Mouse (Mus musculus): ENCODE results near the gene A730015C16Rik. TPM values are rescaled to one million over a fixed set of nuclear protein-coding genes. Genes with fewer than 3 reads are reported as not detected.

Gene A730015C16Rik
- not detected in 2 replicates for polyA plus RNA-seq (2012; ENCODE audit: low replicate concordance)

DNA sequence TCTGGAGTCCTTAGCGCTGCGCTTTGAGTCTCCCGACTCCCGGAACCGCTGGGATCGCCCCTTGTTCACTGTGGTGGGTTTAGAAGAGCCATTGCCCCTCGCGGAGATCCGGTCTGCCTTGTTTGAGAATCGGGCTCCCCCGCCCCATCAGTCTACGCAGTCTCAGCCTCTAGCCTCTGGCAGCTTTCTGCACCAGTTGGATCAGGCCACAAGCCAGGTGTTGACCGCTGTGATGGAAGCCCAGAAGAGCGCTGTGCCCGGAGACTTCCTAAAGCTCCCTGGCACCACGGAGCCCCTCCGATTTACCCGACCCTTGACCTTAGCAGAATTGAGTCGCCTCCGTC lies at the start of gene A730015C16Rik:
Gene A730015C16Rik, minus strand, starts transcription at position 115 of the 344 bp plus-strand sequence.

DNA sequence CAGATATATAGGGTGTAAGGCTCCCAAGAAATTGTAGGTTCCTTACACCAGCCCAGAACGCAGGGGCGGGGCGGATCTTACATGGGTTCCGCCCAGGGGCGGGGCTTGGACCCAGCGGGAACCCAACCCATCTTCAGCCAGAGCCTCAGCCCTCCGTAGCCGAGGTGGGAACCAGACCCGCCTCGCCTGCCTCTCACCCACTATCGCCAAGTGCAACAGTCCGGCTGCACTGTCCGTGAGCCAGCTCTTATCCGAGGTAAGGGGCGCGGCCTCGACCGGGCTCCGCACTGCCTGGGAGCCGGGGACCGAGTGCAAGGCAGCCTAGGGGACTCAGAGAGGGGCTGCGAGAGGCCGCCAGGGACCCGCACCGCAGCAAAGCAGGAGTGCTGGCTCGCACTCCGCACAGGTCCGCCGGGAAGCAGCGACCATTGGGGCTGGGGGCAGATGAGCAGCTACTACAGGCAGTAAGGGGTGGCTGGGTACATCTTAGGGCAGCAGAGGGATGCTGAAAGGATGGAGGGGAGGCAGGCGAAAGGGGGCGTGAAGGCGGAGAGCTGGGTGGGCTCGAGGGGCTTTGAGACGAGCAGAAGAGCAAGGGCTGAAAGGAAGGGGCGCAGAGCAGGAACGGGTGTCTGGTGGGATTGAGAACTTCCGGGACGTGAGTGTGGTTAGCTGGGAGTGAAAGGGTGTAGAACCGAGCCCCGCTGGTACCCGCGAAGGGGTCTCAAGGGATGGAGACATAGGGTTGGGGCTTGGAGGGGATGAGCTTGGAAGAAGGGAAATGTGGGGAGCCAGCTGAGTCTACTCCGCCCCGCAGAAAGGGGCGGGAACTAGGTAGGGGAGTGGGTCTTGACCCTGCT lies 30.8 kb upstream of the A730015C16Rik start, which contains the start of gene Rab3b:
Gene Rab3b, plus strand, starts transcription at position 101 of the 860 bp plus-strand sequence.

DNA sequence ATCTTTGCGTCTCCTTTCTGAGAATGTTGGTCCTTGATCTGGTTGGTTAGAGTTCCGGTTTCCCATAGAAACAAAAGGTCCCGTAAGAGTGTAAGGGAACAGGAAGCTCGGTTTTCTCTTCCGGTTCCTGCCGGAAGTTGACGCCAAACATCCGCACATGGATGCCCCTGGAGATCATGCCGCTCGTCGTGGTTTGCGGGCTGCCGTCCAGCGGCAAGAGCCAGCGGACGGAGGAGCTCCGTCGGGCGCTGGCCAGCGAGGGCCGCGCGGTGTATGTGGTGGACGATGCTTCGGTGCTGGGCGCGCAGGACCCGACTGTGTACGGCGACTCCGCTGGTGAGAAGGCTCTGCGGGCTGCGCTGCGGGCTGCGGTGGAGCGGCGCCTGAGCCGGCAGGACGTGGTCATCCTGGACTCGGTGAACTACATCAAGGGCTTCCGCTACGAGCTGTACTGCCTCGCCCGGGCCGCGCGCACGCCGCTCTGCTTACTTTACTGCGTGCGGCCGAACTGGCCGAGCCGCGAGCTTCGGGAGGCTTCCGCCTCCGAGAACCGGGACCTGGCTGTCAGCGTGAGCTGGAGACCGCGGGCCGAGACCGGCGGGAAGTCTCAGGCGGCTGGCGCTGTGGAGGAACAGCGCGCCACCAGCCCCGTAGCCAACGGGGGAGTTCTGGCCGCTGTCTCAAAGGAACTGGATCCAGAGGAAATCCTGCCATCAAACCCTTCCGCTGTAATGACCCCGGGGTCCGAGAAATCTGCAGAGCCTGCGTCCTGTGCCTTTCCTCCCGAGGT lies 509 bp downstream of the A730015C16Rik start, which contains the start of gene Kti12:
Gene Kti12, plus strand, starts transcription at position 71 of the 790 bp plus-strand sequence.

DNA sequence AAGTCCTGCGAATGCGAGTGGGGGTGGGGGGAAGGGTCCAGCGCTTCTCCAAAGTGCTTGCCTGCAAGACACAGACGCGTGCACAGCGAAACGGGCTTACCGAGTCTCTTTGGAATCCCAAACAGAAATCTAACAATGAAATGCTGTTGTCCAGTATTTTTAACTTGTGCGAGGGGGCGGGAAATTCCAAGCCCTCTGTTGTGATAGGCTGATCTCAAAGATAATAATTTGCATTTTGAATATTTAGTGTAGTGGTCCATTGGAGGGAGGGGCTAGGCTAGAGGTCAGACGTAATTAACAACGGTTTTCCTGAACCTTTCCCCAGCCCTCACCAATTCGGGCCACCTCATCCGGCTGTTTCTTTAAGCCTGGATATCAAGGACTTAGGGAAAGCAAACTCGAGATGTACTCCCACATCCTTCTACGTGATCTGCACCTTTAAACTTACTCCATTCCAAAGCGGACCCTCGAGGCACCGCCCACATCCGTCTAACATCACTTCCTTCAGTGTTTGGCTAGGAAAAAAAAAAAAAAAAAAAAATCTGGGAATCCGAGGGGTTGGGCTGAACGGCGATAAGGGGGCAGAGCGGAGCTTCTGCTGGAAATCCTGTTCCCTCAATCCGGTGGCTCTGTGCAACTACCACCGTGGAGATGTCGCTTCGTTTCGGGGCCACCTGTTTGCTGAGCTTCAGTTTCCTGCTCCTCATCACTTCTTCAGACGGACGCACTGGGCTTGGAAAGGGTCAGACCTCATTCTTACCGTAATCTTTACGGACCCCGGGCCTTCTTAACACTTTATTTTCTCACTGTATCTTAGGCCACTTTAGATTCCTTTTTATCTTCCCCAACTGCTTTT lies 14.1 kb downstream of the A730015C16Rik start, which contains the start of gene Txndc12:
Gene Txndc12, plus strand, starts transcription at position 487 of the 856 bp plus-strand sequence.

GRCm38 (mm10) chr4:108832916-108833827 lies 15.2 kb downstream of the A730015C16Rik start, which contains the start of gene Btf3l4:
Gene Btf3l4, minus strand, starts transcription at chr4:108833614.

Other genes with a start within 250 kb of the A730015C16Rik start
- 45.8 and 47.7 TPM in 2 replicates for gene Cc2d1b, start 228.7 kb downstream of the A730015C16Rik start, polyA plus RNA-seq (2012; ENCODE audit: low replicate concordance)
- gene 3110021N24Rik, start 129.0 kb downstream of the A730015C16Rik start, polyA plus RNA-seq (2012; ENCODE audit: low replicate concordance), result not detected in 2 replicates
- 0.11 and 0.33 TPM in 2 replicates for gene Zfyve9, start 67.8 kb downstream of the A730015C16Rik start, polyA plus RNA-seq (2012; ENCODE audit: low replicate concordance)
- 13.3 and 18.4 TPM in 2 replicates for gene Btf3l4, start 15.0 kb downstream of the A730015C16Rik start, polyA plus RNA-seq (2012; ENCODE audit: low replicate concordance)
- gene Txndc12, start 14.0 kb downstream of the A730015C16Rik start, polyA plus RNA-seq (2012; ENCODE audit: low replicate concordance), result 2.6 and 3.2 TPM in 2 replicates
- 90.6 and 164 TPM in 2 replicates for gene Kti12, start 834 bp downstream of the A730015C16Rik start, polyA plus RNA-seq (2012; ENCODE audit: low replicate concordance)
- 0.34 TPM in 1 of 2 replicates, not detected in the other for gene Rab3b, start 30.4 kb upstream of the A730015C16Rik start, polyA plus RNA-seq (2012; ENCODE audit: low replicate concordance)
- 9.1 and 16.2 TPM in 2 replicates for gene Nrd1, start 152.0 kb upstream of the A730015C16Rik start, polyA plus RNA-seq (2012; ENCODE audit: low replicate concordance)